Mouse (Mus musculus): ENCODE measurements around the gene Mybphl.

Gene Mybphl

DNA sequence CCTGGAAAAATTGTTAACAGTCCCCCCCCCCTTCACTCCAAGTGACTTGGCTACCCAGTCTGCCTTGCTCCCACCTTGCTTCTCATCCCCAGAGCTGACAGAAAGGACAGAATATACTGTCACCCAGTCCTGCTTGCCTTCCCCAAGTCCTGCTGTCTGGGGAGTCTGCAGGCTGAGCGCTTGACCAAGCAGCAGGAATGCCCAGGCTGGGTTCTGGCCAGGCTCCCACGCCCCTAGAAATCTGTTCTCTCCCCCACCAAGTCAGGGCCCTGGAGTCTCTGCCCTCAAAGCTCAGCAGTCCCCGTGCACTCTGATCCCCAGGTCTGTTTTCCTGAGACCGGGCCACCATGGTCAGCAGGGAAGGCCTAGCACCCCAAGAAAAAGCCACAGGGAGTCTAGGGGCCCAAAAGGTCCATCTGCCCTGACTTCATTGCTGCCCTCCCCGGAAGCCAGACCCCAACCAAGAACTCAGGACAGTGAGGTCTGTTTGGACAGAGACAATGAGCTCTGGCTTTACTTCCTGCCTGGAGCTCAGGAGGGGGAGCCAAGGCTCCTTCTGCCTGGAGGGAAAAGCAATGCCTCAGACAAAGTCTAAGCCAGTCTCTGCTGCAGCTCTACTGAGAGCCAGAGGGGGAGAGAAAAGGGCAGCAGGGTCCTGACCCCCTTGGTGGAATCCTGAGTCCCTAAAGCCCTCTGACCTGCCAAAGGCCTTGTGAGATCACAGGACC is 46.5 kb downstream of the Mybphl start:
- DNase-seq, result peak in 1 of 2 experiments; percentile 31

DNA sequence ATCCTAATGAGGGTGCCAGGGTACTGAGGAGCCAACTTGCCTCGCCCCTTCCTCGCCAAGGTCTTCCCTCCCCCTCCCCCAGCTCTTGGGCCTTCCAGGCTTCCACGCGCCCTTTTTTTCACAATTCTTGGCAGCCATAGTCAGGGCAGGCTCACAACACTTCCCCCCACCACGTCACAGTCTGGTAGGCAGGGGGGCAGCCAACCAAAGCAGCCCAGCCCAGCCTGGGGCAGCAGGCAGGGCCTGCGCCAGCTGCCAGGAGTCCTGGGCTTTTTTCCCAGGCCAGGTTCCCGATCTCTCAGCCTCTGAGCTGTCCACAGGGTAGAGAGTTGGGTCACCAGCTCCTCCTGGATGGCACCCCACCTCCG is 47.0 kb downstream of the Mybphl start:
- peak; percentile 71 to 76 for DNase-seq

DNA sequence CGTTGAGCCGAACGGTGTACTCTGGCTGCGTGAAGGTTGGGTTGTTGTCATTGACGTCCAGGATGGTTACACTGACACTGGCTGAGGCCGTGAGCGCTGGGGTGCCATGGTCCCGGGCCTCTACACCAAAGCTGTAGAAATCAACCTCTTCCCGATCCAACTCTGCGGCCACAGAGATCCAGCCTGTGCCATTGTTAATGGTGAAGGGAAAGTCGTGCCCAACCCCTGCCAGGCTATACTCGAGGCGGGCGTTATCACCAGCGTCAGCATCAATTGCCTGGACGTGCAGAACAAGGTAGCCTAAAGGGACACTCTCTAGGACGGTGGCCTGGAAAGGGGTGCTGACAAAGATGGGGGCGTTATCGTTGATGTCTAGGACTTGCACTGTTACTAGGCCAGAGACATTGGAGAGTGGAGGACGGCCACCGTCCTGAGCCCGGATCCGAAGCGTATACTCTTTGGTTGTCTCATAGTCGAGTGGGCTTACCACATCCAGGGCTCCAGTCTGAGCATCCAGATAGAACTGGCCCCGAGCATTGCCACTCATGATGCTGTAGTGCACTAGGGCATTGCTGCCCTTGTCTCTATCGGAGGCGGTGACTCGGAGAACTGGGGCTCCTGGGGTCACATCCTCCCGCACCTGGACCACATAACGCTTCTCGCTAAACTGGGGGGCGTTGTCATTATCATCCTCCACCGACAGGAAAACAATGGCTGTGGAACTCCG is 49.1 kb downstream of the Mybphl start:
- DNase-seq, result peak in 1 of 2 experiments; percentile 21

DNA sequence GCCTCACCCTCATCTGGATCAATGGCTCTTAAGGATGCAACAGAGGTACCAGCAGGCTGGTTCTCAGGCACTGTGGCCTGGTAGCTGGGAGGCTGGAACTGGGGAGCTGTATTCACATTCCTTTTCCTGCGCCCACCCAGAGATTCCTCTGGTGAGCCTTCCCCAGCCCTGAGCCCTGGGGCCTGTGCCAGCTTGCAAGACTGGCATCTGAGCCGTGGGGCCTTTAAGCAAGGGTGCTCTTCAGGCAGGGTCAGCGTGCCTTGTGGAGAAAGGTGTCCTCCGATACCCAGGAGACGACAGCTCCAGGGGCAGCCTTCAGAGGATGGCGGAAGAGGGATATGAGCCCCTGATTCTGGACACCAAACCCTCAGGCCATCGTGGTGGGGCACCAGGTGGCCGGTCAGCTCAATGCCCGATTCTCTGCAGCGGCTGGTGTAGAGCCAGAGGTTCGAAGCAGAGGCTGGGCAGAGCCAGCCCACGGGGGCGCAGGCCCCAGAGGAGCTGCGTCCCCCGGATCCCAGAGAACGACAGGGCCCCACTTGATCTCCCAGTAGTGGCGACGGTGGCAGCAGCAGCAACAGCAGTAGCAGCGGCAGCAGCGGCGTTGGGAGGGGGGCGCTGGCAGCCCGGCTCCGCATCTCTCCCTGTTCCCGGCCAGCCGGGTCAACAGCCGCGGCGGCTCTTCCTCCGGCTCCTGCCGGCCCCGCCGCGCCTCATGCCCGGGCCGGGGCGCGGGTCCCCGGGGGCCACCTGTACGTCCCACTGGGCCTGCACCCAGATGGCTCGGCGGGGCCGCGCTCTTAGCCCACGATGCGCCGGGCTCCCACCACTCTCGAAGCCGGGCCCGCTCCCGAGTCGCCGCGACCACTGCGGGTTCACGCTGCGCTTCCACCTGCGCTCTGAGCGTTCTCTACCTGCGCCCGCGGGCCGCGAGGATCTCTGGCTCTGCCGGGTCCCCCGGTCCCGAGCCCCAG is 50.4 kb downstream of the Mybphl start, which contains the start of gene Celsr2:
Gene Celsr2, minus strand, starts transcription at position 696 of the 974 bp plus-strand sequence.
- DNase-seq, result peak; percentile 32 to 49

DNA sequence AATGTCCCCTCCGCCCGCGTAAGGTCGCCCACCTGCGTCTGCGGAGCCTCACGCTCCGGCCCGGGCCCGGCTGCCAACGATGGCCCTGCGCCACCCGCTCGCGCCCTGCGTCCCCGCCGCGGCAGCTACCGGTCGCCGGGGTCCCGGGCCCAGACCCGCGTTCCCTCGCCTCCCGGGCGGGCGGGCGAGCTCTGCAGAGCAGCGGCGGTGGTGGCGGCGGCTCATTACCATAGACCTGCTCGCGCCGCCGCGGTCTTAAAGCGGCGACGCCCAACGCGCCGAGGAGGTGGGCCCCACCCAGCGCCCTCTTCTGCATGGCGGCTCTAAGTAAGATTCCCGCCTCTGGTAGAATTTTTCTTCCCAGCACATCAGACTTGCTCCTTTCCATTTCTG is 51.1 kb downstream of the Mybphl start:
- DNase-seq, result peak; percentile 82 to 86

DNA sequence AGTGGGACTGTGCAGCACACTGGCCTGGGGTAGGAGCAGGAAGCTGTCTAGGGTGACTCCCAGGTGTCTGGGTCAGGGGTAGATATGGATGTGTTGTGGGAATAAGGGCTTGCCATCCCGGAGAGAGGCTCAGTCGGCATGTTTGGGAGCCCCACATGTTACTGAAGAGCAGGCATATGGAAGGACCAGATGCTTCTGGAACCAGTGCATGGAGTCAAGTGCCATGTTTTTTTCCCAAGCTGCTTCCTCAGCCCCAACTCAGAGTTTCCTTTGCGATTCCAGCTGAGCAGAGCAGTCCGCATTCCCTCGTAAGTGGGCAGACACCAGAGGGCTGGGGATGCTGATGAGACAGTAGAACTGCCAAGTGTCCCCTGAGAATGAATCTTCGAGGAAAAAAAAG is 58.3 kb downstream of the Mybphl start:
- DNase-seq, result no peak

DNA sequence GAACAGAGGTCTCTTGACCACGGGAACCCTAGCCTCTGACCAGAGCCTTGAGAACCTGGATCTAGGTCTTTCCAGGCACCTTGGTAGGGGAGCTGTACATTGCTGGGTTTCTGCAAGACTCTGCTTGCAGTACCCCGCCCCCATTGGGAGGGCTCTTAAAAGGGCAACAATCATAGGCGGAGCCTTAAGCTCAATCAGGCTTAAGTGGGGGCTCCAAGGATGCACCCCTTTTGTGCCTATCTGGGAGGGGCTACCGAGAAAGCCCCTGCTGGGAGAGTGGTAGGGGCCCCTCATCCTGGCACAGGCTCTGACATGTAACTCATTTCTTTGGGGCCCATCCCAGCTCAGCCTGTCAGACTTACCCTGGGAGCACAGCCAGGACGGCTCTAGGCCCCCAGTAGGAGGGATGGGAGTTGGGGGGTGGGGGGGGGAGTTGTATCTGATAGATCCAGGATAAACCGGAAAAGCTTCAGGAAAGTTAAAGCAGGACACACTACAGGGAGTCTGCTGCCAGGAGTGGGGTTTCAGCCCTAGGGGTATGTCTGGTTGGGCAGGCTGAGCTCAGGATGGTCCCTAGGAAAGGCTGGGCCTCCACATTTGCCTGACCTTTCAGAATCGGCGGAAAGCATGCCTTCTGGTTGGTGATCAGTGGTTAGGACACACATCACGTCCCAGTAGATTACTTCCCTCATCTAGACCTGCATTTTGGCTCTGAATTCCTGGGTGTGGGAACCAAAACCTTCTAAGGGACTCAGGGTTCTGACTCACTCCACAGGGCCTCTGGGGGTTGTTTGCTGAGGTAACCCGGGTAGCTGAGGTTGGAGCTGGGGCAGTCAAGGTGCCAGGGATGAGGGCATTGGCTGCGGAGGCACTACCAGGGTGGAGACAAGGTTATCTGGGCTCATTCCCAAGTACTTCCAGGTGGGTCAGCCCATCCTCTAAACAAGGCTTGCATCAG is 59.4 kb downstream of the Mybphl start:
- peak; percentile 39 to 45 for DNase-seq

DNA sequence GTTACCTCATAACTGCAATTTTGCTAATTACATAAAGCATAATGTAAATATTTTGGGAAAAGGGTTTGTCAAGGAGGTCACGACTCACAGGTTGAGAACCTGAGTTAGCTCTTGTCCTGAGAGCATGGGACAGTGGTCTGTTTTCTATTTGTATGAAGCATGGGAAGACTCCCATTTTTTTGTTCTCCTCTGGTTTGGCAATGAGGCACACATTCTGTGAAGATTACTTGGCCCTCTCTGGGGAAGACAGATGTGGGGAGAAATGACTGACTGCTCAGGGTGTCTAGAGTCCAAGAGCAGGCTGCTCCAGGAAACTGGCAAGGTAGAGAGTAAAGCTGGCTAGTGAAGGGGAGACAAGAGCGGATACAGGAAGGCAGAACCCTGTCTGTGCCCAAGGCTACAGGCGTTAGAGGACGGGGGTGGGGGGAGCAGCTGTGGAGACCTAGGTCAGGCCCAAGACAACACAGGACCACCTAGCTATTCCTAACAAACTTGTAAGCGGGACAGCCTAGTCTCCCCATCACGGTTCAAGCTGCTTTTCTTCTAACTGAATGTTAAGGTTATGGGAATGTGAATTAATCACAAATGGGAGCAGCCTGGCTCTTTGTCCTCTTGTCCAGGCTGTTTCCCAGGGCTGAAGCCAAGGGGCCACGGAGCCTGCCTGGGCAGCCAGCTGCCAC is 60.4 kb downstream of the Mybphl start:
- DNase-seq, result no peak

DNA sequence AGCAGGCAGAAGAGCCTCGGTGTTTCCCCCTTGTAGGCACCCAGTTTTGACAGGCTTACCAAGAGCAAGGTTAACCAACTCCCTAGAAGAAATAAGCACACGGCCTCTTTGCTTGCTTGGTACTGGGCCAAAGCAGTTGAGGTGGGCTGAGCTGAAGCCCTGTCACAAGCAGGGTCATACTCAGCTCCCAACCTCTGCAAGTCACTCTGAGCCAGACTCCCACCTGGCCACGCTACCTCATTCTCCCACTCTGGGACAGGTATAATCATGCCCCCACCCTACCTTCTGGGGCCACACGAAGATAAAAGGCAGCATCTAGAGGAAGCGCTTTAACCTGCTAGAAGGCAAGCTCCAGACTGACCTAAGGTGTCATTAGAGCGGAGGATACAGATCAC is 60.9 kb downstream of the Mybphl start:
- no peak for DNase-seq

Data from lung, postnatal 4 days (tissue).